Mouse (Mus musculus) cerebellum, adult 2 months (tissue): Measurements from ENCODE around the gene Dennd6a.

Experiments
- CTCF ChIP-seq: fragments of 200-500 bp; IDR thresholded peaks from 2 replicates; pipeline ENCODE4 v1.5.1; 2011; ENCODE audit warnings: low read depth, mild to moderate bottlenecking, control low read depth, low read length, moderate library complexity, borderline replicate concordance; ENCODE audit not compliant: insufficient read depth
- POLR2A ChIP-seq: fragments of 200-500 bp; IDR thresholded peaks from 2 replicates; pipeline ENCODE4 v1.6.1; 2011; ENCODE audit warnings: low read length, control low read depth, borderline replicate concordance; ENCODE audit not compliant: insufficient read depth

GRCm38 (mm10) chr14:26591353-26591752 lies 17.7 kb downstream of the Dennd6a start:
- TF ChIP-seq CTCF (no peak), POLR2A (no peak)
